Mouse (Mus musculus): ENCODE measurements around the gene Dxo.
"Not testable (repeated sequence)": the region's sequence is repeated elsewhere in the genome, so short reads cannot be mapped to it uniquely, and the experiment has no call there.

Dxo gene

DNA sequence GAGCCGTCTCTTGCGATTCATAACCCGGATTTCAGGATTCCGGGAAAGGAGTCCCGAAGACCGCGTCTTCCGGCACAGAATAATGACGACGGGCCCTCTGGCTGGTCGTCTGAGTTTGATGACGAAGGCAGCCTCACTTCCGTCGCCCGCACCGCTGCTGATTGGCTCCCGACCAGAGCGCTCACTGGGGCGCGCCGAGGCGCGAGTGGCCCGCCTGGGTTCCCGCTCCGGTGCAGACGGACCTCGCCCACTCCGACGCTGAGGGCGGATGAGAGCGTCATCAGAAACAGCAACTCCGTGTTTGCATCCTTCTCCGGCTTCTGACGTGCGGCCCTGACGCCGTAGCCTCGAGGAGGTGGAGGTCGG lies at the start of gene Dxo, which contains the start of gene Stk19:
Gene Dxo (plus strand): TSS at position 164 of the 366 bp plus-strand sequence.
Gene Stk19 (minus strand): TSS at position 90 of the 366 bp plus-strand sequence.
- peak; percentile 43 for DNase-seq (ENCODE audit: extremely low read depth, low read depth, low spot score)

DNA sequence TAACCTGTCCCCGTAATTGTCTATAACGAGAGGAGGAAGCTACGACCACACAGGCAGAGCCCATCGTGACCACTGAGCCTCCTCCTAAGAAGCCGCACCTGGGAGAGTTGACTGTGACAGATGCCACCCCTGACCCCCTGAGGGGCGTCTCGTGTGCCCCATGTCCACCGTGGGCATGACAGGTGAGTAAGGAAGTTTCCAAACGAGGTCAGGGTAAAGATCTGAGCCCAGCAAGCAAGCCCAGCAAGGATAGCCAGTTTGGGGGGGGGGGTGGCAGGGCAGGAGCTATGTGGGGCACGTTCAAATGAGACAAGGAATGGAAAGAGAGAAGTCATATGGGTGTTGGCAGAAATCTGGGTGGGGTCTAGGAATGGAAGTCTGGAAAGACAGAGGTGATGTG lies 41.8 kb upstream of the Dxo start:
- no peak for DNase-seq (ENCODE audit: extremely low read depth, low read depth, low spot score)

DNA sequence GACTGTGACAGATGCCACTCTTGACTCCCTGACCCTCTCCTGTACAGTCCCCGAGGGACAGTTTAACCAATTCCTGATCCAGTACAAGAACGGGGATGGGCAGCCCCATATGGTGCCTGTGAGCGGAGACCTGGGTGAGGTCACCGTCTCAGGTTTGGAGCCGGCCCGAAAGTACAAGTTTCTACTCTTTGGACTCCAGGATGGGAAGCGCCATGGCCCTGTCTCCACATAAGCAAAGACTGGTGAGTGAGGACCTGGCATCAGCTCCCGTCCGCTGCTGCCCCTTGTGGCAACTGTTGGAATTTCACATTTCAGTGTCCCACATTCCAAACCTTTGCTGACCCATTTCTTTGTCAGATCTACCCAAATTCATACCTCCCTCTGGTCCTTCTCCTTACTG lies 41.2 kb upstream of the Dxo start:
- no peak for DNase-seq (ENCODE audit: extremely low read depth, low read depth, low spot score)

DNA sequence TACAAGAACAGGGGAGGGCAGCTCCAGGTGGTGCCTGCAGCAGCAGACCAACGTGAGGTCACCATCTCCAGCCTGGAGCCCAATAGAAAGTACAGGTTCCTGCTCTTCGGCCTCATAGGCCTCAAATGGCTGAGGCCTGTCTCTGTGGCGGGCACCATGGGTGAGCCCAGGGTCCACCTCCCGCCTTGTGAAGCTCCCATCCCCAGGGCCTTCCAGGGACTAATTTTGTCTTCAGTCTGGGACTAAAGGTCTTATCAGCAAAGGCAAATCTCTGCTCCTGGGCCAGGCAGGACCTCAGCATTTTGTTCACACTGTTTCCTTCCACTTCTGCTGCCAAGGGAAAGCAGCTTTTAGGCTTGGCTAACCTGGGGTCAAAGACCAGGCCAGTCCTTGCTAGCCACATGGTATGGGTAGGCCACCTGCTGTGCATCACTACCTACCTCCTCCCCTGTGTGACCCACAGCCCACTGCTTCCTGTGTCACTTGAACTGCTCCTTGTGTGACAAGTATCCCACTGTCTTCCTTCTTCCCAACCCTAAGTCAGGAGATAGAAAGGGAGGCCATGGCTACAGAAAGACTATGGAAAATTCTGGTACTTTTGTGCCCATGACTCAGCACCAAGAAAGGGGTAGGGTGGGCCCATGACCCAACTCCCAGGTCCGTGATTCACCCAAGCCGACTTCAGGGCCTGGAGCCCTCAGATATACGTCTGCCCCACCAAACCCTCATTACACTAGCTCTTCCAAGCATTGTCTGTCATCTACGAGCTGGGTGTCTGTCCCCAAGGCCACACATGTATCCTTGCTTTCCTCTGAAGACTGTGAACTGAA lies 40.3 kb upstream of the Dxo start:
- DNase-seq (ENCODE audit: extremely low read depth, low read depth, low spot score): no peak

DNA sequence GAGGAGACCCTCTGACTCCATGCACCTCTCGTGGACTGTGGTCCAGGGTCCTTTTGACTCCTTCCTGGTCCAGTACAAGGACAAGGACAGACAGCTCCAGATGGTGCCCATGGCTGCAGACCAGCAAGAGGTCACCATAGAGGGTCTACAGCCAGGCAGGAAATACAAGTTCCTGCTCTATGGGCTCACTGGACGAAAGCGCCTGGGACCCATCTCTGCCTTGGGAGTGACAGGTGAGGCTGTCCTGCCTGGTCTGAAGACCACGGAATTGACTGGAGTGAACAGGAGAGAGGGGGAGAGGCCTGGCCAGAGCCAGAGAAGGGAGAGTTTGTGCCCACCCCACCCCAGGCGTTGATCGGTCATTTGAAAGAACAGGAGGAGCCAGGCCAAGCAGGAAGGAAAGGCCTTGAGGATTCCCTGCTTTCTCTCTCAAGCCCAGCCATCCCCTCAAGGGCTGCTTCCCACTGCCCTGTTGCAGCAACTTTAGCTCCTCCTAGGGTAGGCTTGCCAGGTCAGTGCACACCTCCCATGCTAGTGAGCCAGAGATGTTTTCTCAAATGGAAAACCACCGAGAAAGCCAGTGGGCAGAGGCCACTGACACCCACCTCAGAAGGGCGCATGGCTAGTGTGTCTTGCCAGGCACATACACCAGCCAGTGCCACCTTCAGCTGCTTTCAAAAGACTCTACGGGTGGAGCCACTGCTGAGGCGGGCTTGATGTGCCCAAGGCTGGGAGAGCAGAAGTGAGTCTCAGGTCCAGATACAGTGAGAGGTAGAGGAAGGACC lies 39.4 kb upstream of the Dxo start:
- DNase-seq (ENCODE audit: extremely low read depth, low read depth, low spot score): not testable (repeated sequence)

DNA sequence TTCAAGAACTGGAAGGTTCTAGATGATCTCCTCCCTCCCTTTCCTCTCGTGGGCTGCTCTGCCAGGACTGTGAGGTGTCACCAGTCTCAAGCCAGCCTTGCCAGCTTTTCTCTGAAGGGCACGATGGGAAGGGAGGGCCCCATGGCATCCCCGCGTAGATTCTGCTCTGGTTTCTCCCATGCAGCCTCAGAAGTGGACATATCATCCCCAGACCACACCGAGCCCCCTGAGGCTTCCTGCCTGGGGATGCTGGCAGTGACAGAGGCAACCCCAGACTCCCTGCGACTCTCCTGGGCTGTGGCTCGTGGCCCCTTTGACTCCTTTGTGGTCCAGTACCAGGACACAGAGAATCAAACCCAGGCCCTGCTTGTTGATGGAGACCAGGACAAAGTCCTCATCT lies 38.7 kb upstream of the Dxo start:
- DNase-seq (ENCODE audit: extremely low read depth, low read depth, low spot score): not testable (repeated sequence)

DNA sequence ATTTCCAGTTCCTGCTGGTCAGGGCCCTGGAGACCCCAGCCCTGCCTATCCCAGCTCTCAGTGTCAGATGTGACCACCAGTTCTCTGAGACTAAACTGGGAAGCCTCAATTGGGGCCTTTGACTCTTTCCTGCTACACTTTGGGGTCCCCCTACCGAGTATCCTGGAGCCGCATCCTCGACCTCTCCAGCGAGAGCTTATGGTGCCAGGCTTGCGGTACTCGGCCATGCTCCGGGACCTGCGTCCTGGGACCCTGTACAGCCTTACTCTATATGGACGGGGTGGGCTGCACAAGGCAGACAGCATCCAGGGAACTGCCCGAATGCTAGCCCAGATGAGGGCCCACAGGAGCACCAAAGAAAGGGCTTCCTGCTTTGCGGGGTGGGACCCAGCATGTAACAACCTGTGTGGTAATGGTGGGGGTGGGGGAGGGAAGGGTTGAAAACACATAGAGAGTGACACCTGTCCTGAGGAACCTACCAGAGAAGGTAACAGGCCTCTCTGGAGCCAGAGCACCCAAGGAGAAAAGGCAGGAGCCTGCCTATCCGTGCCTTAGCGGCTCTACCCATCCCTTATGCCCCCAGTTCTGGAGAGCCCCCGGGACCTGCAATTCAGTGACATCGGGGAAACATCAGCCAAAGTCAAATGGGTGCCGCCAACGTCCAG lies 37.8 kb upstream of the Dxo start:
- DNase-seq (ENCODE audit: extremely low read depth, low read depth, low spot score): no peak

DNA sequence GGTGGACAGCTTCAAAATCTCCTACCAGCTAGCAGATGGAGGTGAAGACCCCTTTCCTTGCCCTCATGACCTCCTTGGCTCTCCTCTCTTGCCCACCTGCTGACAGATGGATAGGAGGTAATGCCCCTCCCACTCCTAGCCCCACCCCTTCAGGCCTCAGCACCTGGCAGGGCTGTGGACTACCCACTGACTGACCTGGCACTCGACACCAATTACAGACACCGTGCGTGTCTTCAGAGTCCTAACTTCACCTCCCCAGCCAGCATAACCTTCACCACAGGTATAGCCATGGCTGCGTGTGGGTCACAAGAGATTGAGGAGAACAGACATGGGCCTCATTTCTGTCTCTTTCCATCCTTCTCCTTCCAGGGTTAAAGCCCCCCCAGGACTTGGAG lies 37.3 kb upstream of the Dxo start:
- DNase-seq (ENCODE audit: extremely low read depth, low read depth, low spot score): no peak

DNA sequence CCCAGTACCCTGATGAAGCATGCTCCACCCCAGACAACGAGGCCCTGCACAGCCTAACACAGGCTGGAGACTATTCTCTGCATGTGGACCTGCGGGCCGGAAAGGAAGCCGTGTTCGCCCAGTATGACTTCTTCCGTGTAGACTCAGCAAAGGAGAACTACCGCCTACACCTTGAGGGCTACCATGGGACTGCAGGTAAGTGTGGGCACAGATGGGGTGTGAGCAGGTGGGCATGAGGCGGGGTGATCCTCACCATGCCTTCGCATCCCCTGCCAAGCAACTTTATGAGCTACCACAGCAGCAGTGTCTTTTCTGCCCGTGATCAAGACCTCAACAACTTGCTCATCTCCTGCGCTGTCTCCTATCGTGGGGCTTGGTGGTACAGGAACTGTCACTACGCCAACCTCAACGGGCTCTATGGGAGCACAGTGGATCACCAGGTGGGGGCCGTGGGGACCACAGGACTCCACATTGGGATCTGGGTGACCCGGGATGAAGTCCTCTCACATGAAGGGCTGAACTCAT lies 36.0 kb upstream of the Dxo start:
- not testable (repeated sequence) for DNase-seq (ENCODE audit: extremely low read depth, low read depth, low spot score)

DNA sequence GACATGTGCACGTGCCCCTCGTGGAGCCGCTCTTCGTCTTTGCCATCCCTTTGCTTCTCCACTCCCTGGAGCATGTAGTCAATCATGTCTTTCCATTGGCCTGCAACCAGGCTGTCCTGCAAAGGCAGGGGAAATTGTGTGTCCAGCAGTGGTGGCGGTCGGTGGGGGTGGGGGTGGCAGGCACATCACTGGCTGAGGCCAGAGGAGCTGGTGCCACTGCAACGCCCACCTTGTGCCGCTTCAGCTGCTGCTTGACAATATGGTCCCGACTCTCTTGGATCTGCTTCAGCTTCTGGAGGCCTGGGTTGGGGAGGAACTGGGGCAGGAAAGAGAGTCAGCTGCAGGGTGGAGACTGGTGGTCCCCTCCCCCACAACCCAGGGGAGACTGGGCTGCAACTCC lies 34.1 kb upstream of the Dxo start:
- not testable (repeated sequence) for DNase-seq (ENCODE audit: extremely low read depth, low read depth, low spot score)

DNA sequence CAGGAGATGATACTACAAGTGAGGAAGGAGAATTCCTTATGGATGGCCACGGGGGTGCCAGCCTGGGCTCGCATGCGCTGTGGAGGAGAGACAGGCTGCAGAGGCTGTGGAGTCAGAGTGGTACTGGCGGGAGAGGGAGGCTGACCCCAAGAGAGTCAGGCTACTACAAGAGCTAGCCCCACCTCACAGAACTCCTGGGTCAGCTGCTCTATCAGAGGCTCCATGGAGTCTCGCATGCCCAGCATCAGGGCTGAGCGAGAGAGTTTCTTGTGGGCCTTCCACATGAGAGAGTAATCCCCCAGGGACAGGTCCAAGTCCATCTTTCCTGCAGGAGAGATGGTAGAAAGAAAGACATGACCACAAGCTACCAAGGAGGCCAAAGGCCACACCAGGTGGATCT lies 33.5 kb upstream of the Dxo start:
- not testable (repeated sequence) for DNase-seq (ENCODE audit: extremely low read depth, low read depth, low spot score)

DNA sequence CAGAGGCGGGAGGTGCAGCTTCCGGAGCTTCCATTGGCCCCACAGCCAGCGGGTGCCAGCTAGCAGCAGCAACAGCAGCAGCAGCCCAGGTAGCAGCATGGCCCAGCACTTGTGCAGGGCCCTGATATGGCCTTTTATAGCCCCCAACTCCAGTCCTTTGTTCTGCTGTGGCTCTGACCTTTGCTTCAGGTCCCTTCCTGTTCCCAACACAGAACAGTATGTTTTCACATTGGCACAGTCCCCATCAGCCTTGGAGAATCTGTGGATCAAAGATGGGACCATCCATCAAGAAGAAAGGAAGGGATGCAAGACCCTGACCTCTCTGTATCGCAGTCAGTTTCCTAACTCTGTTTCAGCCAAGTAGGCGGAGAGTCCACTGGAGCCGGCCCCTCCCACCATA lies 32.5 kb upstream of the Dxo start, which contains the start of gene Cyp21a1:
Gene Cyp21a1 (minus strand): TSS at position 261 of the 400 bp plus-strand sequence.
- not testable (repeated sequence) for DNase-seq (ENCODE audit: extremely low read depth, low read depth, low spot score)

DNA sequence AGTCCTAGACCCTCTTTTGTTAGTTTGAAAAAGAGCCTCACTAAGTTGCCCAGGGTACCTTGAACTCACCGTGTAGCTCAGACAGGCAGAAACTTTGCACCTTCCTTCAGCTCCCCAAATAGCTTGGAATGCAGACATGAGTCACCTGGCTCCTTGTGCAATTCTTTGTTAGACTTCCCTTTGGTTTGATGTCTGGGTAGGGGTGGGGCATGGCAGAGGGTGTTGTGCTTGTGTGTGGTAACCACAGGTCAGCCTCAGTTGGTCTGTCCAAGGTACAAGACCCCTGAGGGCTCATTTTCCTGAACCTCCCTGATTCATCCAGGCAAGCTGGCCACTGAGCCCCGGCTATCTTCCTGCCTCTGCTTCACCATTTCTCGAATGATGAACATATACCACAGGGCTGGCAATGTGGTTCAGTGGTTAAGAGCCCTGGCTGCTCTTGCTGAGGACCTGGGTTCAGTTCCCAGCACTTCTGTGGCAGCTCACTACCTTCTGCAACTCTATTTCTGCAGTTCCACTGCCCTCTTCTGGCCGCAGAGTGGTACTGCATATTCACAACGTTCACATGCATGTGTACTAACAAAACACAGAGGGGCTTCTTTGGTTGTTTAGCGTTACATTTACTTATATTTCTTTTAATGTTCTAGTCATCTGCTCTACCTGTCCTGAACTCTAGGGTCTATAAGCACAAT lies 31.8 kb upstream of the Dxo start:
- no peak for DNase-seq (ENCODE audit: extremely low read depth, low read depth, low spot score)

DNA sequence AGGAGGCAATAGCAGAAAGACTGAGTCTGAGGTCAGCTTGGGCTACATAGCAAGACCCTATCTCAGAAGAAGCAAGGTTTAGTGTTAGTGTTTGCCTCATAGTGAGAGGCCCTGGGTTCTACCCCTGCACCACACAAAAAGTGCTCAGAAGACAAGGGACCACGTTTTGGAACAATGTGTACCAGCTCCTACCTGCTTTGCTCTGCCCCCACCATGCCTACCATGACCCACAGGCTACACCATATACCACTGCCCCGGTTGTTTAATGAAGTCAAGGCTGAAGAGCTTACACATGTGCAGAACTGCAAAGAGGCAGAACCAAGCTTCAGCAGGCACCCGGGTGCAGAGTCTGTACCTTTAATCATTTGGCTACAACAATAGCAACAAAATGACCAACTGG lies 29.6 kb upstream of the Dxo start:
- no peak for DNase-seq (ENCODE audit: extremely low read depth, low read depth, low spot score)

DNA sequence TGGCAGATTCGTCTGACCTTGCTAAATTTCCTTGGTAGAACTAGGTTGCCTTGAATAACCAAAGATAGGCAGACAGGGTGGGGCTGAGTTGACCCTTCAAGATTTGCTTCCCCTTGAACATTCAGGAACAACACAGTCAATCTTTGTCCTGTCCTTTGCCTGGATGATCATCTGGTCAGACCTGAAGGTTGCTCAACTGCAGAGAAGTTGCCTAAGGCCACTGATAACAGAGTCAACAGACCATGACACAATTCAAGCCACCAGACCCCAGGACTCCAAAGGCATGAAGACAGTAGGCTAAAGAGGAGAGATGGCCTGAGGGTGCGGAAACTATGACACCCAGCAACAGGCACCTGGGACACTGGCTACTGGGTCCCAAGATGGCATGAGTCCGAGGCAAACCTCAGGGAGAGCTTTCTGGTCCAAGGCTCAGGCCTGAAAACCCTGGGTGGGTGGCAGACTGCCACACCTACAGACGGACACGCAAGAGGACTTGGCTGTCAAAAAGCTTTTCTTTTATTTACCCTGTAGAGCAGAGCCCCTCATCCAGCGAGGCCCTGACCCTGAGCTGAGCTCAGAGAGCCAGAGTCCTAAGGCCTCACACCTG lies 28.1 kb upstream of the Dxo start:
- DNase-seq (ENCODE audit: extremely low read depth, low read depth, low spot score): no peak

DNA sequence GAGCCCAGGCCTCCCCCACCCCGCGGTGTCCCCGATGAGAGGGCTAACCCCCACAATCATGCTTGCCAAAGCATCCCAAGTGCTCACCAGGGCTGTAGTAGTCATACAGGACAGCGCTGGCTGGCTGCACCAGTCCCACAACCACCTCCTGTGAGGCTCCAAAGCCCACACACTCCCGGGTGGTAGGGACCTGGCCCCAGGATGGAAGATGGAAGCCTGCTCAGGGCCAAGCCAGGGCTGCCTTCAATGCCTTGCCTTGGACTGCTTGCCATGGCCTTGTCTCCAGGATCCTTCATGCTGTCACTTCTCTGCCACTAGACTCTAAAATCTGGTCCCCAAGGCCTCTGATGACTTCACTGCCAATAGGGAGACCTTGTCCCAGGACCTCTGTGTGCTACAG lies 26.4 kb upstream of the Dxo start:
- DNase-seq (ENCODE audit: extremely low read depth, low read depth, low spot score): not testable (repeated sequence)

DNA sequence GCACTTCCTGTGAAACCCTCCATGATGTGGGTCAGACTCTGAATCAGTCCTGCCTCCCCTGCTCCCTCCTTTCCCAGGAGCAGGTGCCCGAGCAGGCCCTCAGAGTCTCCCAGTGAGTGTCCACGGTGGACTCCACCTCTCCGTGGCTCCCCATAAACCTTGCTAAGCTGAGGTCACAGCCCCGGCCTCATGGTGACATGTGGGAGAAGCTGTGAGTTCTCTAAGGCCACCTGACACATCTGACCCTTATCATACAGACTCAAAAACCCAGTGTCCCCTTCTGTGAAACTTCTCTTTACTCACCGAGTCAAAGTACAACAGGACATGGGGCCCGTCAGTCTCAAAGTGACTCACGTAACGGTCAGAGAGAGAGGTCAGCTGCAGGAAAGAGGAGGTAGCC lies 26.0 kb upstream of the Dxo start:
- DNase-seq (ENCODE audit: extremely low read depth, low read depth, low spot score): not testable (repeated sequence)

DNA sequence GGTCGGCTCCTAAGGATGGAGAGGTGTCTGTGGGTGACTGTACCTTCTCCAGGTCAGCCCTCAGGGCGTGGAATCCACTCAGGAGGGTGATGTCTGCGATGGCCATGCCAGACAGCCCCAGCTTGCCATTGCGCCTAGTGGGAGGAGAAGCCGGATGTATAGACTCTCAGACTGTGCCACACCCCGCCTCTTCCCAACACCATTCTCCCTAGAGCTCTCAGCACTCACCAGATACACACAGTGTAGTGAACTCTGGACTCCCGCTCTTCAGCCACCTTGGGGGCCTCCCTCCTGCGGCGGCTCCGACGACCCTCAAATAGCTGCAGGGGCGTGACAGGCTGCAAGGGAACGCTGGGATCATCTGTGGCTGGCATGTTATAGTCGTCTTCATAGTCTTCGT lies 25.5 kb upstream of the Dxo start:
- no peak for DNase-seq (ENCODE audit: extremely low read depth, low read depth, low spot score)

DNA sequence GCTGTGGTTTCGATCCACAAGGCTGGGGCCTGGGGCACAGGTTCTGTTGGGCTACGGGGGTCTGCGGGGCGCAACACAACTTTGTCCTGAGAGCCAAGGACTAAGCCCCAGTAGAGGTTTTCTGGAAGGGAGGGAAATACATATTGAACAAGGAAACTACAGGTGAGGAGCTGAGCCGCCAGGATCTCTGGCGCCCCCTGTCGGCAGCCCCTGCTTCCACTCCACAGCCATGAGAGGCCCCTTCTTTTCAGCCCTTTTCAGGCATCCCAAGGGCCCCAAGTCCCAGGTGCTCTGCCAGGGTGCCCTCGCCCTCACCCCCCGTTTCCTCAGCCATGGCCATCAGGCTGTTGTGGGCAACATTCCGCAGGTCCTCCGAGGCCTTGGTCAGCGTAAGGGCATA lies 23.1 kb upstream of the Dxo start:
- DNase-seq (ENCODE audit: extremely low read depth, low read depth, low spot score): not testable (repeated sequence)

DNA sequence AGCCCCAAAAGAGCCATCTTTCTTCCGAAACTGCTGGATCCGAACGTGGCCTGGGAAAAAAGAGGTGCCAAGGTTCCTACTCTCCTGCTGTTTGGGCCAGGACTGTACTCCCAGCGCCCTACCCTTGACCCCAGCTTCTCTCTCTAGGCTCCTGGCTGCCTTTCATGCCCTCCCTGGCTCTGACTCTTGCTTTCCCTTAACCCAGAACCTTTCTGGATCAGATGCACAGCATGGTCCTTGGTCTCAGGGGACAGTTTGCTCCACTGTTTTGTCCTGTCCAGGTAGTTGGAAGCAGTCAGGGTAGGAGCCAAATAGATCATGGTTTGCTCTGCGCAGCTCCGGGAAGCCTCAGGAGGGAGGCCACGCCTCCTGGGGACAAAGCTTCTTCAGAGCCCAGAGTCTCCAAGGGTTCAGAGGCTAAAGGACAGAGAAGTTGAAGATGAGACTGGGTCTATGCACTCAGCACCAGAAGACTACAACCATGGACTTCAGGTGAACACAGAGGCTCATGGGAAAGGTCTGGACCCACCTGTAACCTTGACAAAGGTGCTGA lies 21.9 kb upstream of the Dxo start:
- DNase-seq (ENCODE audit: extremely low read depth, low read depth, low spot score): no peak
